Mouse (Mus musculus) ovary, adult 18-20 months (tissue): ENCODE data around the gene Mcub.
A peak's percentile ranks its signal among the peaks of the same experiment; 100 is the strongest.

Experiments
- DNase-seq: peaks from one replicate; pipeline ENCODE4 v3.0.0; 2022; ENCODE audit warnings: low spot score, mixed read lengths

Gene Mcub

DNA sequence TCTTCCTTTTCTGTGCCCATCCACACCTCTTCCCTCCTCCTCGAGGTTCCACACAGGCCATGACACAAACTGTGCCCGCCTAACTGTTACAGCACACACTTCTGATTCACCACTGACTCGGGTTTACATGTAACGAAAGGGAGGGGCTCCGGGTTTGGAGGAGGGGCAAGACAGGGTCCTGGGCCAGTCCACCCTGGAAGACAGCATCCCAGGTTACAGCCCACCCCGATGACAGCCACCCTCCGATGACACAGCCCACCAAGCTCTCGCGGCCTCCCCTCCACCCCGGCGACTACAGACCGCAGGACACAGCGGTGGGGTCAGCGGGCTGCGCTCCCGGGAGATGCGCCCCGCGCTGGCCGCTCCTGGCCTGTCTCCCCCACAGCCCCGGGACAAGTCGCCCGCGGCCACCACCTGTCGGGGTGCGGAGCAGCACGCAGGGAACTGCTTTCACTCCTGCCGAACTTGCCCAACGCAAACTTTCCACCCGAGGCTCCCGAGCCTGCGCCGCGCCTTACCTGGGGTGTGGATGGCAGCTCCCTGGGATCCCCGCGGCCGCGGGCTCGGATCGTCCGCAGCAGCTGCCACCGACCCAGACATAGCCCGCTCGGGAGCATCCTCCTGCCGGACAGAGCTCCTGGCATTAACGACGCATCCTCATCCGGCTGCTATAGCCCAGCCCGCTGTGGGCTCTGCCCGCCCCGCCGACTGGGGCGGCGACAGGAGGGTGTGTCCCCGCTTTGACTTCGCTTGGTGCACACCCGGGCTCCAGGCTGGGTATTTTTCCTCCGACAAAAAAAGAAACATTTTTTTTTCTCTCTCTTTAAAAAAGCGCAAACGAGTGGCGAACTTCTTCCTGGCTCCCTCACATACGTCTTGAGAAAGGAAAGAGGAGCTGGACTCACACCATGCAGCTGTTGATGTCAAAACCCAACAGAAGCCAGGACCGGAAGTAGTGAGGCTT is at the start of gene Mcub:
Gene Mcub, minus strand, starts transcription at position 775 of the 964 bp plus-strand sequence.
- peak; percentile 17 for DNase-seq

DNA sequence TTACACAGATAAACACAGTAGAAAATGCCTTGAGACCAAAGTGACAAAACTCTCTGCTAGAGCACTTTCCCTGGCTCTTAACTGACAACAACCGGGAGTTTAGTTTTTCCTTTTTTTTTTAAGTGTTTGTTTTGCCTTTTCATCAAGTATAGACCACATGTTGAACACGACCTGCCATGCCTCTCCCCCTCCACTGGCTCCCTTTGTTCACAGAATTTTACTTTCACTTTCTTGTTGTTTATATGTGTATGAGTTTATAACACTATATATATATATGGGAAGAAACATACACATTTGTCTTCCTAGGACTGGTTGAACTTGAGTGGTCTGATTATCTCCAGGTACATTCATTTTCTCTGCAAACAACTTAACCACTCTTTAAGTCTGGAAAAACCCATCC is 42.9 kb upstream of the Mcub start:
- no peak for DNase-seq

GRCm38 (mm10) chr3:130011236-130011635 is 41.2 kb upstream of the Mcub start:
- no peak for DNase-seq

DNA sequence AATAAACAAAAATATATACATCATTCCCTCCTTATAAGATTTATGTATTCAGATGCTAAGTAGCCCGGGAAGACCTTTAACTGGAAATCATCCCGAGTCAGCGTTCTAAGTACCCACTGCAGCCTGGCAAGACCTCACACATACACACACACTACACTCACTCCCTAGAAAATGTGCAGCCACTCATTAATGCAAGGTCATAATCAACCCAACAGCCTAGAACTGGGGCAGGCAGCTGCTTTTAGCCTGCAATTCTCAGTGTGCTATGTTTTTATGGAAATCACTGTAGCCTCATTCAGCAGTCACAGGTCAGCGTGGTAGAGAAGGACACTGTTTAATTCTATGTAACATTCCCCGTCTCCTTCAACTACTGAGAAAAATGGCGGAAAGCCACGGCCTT is 36.1 kb upstream of the Mcub start:
- DNase-seq = no peak

DNA sequence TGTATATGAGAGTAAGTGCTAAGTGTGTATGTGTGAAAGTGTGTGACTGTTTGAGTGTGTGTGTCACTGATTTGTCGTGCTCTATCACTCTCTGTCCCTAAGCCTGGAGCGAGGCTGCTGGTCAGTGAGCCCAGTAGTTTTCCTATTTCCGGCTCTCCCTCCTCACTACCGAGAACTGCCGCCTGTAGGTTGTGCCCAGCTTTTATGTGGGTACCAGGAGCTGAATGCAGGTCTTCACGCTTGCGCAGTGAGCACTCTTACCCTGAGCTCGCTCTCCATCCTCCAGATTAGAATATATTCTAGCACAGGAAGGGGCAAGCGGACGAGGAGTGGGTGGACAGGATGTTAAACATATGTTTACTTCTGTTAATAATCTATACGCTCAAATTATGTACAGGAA is 30.9 kb upstream of the Mcub start:
- no peak for DNase-seq

- DNase-seq = no peak
These were observed 28.5 kb upstream of the Mcub start for GRCm38 (mm10) chr3:129998526-129998925.

- peak; percentile 49 for DNase-seq
These were observed 28.0 kb upstream of the Mcub start for GRCm38 (mm10) chr3:129998001-129998400.

DNA sequence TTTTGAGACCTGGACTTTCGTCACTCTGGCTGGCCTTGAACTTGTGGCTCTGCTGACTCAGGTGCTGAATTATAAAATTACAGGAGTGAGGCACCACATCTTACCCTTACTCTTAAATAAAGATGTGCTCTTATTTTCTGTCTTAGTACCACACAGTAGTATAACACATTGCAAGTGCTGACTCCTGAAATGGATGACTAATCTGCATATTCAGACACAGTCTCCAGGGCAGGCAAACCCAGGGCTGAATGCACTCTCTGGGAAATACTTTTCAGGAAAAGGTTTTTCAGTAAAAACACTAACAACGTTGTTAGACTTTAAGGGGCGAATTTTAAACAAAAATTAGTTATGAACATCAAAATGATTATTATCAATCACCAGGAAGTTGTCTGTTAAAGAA is 27.3 kb upstream of the Mcub start:
- DNase-seq = no peak

GRCm38 (mm10) chr3:129987297-129987696 is 17.3 kb upstream of the Mcub start:
- no peak for DNase-seq

DNA sequence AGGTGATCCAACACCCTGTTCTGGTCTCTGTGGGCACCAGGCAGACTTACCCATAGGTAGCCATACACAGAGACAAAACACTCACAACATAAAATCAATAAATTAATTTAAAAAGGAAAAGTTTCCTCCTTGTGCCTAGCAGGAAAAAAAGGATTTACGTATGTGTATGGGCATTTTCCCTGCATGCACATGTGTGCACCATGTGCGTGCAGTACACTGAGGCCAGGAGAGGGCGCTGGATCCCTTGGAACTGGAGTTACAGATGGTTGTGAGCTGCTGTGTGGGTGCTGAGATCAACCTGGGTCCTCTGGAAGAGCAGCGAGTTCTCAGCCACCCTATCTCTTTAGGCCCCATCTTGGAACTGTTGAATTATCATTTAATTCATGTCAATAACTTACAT is 15.3 kb upstream of the Mcub start:
- no peak for DNase-seq

- no peak for DNase-seq
These were observed 14.8 kb upstream of the Mcub start for GRCm38 (mm10) chr3:129984797-129985196.

- DNase-seq = no peak
These were observed 12.3 kb upstream of the Mcub start for GRCm38 (mm10) chr3:129982271-129982670.

DNA sequence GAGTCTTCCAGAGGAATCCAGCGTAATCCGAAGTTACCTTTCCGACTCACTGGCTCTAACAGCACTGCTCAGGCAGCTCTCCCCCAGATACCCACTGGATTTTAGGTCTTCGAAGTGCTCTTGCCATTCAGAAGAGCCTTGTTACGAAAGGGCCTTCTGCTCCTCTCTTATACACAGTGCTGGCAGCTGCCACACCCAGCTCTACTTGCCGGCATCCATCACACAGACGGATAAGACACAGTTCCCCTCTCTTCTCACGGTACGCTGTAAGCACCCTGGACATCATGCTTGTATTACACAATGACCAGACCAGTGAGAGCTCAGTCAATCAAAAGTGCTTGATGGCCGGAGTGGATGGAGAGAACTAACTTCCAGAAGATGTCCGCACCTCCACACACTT is 11.8 kb upstream of the Mcub start:
- no peak for DNase-seq

GRCm38 (mm10) chr3:129979510-129979909 is 9.5 kb upstream of the Mcub start:
- DNase-seq = no peak

DNA sequence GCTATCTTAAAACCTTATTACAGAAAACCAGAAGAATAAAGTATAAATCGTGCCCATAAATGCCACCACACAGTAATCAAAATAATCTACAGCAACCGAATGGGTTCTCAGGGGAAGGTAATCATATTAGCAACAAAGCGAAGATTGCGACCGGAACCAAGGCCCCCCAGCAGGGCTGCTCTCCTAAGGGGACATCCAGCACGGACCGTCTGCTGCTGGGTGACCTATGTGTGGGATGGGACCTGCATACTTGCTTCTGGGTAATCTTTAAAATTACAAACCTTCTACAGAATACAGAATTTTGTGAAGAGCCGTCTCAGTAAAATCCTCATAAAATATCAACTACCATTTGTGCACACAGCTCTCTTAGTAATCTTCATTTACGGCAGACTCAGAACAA is 8.7 kb upstream of the Mcub start:
- DNase-seq = no peak

DNA sequence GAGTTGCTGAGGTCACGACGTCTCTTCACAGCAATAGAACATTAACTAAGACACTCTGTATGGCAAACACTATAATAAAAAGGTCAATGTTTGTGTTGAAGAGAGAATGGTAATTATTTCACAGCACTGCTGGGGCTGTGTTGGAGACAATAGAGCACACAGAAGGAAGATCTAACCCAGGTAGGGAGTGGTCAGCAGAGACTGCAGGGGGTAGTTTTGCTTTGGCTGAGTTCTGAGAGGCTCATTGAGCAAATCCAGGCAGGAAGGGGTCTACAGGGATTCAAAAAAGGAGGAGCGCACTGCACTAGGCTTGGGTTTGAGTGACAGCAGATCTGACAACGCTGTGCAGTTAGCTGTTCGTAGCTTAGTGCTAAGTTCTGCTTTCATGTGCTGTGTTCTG is 6.3 kb upstream of the Mcub start:
- DNase-seq = no peak

GRCm38 (mm10) chr3:129970529-129971515 is 816 bp upstream of the Mcub start:
- no peak for DNase-seq

- DNase-seq = no peak
These were observed 975 bp downstream of the Mcub start for GRCm38 (mm10) chr3:129969031-129969430.

DNA sequence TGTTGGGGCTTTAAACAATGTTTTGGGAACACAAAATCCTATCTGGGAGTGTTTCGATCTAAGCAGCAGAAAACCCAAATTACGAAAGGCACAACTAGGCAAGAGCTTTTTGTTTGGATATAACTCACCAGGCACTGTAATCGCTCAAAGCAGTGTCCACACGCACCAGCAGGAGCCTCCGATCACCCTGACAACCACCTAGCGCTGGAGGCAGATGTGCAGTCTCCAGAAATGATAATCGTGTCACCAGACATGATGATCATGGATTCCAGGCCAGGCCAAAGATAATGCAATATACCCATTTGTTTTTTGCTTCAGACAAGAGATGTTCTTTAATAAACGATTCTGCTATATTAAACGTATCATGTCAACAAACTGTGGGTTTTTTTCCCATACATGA is 2.1 kb downstream of the Mcub start:
- no peak for DNase-seq

DNA sequence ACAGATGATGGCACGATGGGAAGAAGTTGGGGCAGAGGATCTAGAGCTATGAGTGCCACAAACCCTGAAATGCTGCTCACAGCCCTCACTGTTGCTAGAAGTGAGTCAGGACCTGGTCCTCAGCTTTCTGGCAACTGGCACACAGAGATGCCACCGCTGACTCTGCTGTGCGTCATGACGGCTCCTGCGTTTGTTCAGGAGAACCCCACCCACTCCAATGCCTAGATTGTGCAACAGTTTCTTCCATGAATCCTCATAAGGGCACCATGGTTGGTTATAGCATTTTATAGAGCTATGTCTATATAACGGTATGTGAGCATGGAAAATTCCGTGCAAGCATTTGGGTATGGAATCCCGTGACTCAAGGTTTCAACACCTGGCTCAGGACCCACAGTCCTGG is 5.3 kb downstream of the Mcub start:
- no peak for DNase-seq

DNA sequence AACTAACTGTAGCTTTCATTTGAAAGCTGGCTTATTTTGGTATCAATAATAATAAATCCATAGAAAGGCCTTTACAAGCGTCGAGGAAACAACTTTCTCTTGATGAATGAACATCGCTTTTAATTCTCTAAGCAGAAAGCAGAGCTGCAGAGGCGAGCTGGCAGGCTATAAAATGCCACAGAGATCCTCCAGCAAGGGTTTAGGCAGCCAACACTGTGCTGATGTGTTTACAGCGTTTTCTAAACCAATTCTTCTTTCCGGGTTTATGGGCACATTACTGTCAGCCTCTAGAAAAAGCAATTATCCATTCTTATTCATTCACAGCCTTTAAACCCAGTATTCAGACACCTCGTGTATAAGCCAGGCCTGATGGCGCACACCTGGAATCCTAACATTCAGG is 7.5 kb downstream of the Mcub start:
- no peak for DNase-seq

- DNase-seq = no peak
These were observed 16.7 kb downstream of the Mcub start for GRCm38 (mm10) chr3:129953296-129953695.
